Mouse (Mus musculus): ENCODE measurements around the gene Suv39h1.
"Not testable (repeated sequence)": the region's sequence is repeated elsewhere in the genome, so short reads cannot be mapped to it uniquely, and the experiment has no call there.

Suv39h1 gene

DNA sequence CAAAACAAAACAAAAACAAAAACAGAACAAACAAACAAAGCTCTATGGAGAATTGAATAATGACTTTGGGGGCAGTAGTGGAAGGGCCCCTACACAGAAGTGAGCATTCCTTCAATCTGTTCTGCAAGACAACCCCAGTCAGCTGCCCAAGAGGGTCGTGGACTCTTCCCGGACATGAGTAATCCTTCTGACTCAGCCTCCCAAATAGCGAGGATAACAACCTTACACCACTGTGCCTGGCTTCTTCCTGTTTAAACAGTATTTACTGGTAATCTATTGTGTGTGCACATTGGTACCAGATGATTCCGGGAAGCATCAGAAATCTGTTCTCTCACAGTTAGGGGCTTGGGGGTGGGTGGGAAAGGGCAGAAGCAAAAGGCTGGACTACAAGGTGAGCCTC, 47.7 kb downstream of the Suv39h1 start:
- no peak for DNase-seq (ENCODE audit: low spot score)

DNA sequence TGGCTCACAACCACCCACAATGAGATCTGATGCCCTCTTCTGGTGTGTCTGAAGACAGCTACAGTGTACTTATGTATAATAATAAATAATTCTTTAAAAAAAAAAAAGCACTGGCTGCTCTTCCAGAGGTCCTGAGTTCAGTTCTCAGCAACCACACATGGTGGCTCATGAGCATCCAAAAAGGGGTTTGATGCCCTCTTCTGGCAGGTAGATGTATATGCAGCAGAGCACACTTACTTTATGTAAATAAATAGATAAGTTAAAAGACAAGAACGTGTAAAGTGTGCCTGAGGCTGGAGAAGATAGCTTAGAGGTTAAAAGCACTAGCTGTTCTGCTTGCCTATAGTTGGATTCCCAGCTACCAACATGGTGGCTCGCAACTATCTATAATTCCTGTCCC, 49.8 kb downstream of the Suv39h1 start:
- DNase-seq (ENCODE audit: low spot score), result no peak

DNA sequence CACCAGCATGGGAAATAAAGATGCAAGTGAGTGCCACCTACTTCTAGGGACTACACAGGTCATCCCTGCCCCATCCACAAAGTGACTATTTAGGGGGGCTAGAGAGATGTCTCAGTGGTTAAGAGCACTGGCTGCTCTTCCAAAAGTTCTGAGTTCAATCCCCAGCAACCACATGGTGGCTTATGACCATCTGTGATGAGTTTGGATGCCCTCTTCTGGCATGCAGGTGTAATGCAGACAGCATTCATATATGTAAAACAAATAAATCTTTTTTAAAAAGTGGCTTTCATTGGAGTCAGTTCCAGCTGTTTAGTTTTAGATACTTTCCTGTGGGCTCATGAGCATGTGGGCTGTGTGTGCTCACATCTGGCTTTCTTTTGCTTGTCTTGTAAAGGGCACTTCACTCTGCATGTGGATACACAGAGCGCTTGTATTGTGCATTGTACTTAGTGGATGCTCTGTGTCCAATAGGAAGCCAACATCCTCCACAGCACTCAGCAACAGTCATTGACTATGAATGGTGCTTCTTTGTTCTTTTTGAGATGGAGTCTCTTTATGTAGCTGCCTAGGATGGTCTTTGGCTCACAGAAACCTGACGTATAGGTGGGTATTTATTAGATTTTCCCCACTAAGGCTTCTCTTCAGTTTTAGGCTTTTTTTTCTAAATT, 54.3 kb downstream of the Suv39h1 start:
- DNase-seq (ENCODE audit: low spot score), result no peak

DNA sequence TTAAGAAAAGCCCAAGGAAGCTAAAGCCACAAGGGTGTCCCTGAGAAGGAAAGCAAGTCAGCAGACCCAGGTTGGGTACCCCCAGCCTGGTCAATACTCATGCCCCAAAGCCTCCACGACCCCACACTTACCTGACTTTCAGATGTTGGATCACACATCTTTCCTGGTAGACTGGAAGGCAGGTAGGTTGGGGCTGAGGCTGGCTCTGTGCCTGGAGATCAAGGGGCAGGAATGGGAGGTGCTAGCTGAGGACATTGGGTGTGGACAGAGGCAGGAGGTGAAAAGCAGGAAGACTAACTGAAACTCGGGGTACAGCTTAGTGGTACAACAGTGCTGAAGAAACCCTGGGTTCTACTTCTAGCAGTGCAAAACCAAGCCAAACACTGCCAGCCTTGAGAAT, 56.3 kb downstream of the Suv39h1 start, which contains the start of gene Glod5:
Gene Glod5 (minus strand): TSS at position 207 of the 400 bp plus-strand sequence.
- DNase-seq (ENCODE audit: low spot score), result peak; percentile 5

DNA sequence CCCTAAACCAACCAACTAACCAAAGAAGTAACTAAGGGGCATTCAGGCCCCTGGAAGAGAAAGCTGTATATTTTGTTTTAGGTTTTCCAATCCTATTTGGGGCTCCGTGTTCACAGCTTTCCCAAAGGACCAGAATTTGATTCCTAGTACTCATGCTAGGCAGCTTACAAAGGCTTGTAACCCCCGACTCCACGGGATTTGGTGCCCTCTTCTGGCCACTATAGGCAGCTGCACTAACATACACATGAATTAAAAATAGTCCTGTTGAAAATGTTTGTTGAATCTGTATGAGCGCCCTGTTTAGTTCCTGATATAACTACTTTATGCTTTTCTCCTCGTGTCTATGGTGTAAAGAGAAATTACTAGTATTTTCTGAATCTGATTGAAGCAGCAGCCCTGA, 57.4 kb downstream of the Suv39h1 start:
- DNase-seq (ENCODE audit: low spot score), result peak; percentile 14

DNA sequence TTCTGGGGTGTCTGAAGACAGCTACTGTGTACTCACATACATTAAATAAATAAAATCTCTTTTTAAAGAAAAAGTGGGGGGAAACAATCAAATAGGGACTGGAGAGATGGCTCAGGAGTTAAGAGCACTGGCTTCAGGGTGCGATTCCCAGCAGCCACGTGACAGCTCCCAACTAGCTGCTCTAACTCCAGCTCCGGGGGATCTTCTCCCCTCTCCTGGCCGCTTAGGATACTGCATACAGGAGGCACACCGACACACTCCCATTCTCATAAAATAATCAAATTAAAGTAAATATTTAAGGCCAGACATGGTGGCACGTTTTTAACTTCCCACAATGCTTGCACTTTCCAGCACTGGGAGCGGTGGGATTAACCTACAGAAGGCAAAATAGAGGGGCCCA, 58.9 kb downstream of the Suv39h1 start:
- not testable (repeated sequence) for DNase-seq (ENCODE audit: low spot score)

DNA sequence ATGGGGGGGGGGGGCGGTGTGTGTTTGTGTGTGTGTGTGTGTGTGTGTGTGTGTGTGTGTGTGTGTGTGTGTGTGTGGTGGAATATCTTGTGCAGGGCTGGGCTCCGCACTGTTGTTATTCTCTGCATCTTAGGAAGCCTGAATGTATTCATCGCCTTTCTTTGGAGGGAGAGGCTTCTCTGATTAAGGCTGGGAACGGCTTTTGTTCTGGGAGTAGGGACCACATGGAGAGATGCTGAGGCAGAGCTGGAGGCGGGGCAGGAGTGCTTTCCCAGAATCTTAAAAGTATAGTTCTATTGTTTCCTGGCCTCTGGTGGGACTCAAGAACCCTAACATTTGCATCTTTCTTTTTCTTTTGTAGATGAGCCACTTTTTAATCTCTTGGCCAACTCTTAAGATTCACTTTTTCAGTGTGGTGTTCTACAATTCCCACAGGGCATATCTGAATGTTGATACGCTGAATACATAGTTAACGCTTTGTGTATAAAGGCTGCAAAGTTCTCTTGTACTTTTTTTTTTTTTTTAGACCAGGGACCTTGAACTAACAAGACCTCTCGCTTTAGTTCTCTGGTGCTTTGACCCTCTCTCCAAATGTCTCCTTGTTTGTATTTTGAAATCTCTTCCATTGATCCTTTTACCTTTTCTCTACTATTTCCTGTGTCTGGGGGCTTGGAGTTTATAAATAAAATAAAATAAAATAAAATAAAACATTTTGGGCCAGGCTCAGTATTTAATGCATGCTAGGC, 60.8 kb downstream of the Suv39h1 start:
- DNase-seq (ENCODE audit: low spot score), result no peak

DNA sequence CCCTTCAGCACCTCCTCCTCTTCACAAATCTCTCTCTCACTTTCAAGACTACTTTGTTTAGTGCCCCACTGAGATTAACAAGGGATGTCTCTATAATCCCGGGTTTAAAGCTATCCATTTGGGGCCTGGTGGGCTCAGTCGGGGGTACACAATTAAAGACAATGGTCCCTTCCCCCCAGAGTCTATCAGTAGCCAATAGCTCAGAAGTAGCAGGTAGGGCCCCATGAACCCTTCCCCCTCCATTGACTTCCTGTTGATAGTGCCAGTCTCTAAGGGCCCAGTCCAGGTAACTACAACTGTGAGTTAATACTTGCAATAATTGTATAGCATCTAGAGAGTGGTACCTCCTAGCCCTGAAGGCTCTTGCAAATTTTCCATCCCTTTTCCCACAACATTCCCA, 61.4 kb downstream of the Suv39h1 start:
- DNase-seq (ENCODE audit: low spot score), result no peak
